Mouse (Mus musculus): ENCODE results near the gene Gm867.

Gm867 gene

GRCm38 (mm10) chr10:75936909-75937667 lies 3.4 kb downstream of the Gm867 start:
- no peak for DNase-seq (ENCODE audit: low spot score)

- peak; percentile 79 for DNase-seq (ENCODE audit: low spot score)
These were observed 4.6 kb downstream of the Gm867 start, which contains the start of gene Mmp11 for GRCm38 (mm10) chr10:75935680-75936541. TSS of gene Mmp11 (minus strand) at chr10:75936496.

- DNase-seq (ENCODE audit: low spot score): no peak
These were observed 5.5 kb downstream of the Gm867 start for GRCm38 (mm10) chr10:75934991-75935390.

- DNase-seq (ENCODE audit: low spot score): no peak
These were observed 7.6 kb downstream of the Gm867 start, which contains the start of gene Chchd10 for GRCm38 (mm10) chr10:75932891-75933290. TSS of gene Chchd10 (plus strand) at chr10:75933130.

GRCm38 (mm10) chr10:75932081-75932678 lies 8.3 kb downstream of the Gm867 start:
- DNase-seq (ENCODE audit: low spot score): peak; percentile 80

- no peak for DNase-seq (ENCODE audit: low spot score)
These were observed 9.2 kb downstream of the Gm867 start for GRCm38 (mm10) chr10:75931311-75931710.

- no peak for DNase-seq (ENCODE audit: low spot score)
These were observed 10.2 kb downstream of the Gm867 start for GRCm38 (mm10) chr10:75930304-75930703.

- no peak for DNase-seq (ENCODE audit: low spot score)
These were observed 14.1 kb downstream of the Gm867 start for GRCm38 (mm10) chr10:75926396-75926795.

- no peak for DNase-seq (ENCODE audit: low spot score)
These were observed 16.1 kb downstream of the Gm867 start for GRCm38 (mm10) chr10:75924324-75924723.

GRCm38 (mm10) chr10:75921726-75922560 lies 18.5 kb downstream of the Gm867 start:
- peak; percentile 41 for DNase-seq (ENCODE audit: low spot score)

- DNase-seq (ENCODE audit: low spot score): peak; percentile 94
These were observed 19.3 kb downstream of the Gm867 start, which contains the start of gene Smarcb1 for GRCm38 (mm10) chr10:75921026-75921725. TSS of gene Smarcb1 (minus strand) at chr10:75921617.

- no peak for DNase-seq (ENCODE audit: low spot score)
These were observed 21.4 kb downstream of the Gm867 start for GRCm38 (mm10) chr10:75919026-75919425.

- DNase-seq (ENCODE audit: low spot score): no peak
These were observed 23.6 kb downstream of the Gm867 start for GRCm38 (mm10) chr10:75916840-75917239.

GRCm38 (mm10) chr10:75915557-75915956 lies 24.9 kb downstream of the Gm867 start:
- no peak for DNase-seq (ENCODE audit: low spot score)

GRCm38 (mm10) chr10:75913013-75913589 lies 27.4 kb downstream of the Gm867 start:
- no peak for DNase-seq (ENCODE audit: low spot score)

GRCm38 (mm10) chr10:75910698-75911097 lies 29.8 kb downstream of the Gm867 start:
- DNase-seq (ENCODE audit: low spot score): no peak

- no peak for DNase-seq (ENCODE audit: low spot score)
These were observed 33.6 kb downstream of the Gm867 start for GRCm38 (mm10) chr10:75906882-75907281.

GRCm38 (mm10) chr10:75904391-75904790 lies 36.1 kb downstream of the Gm867 start:
- DNase-seq (ENCODE audit: low spot score): no peak

GRCm38 (mm10) chr10:75898846-75899245 lies 41.6 kb downstream of the Gm867 start:
- peak; percentile 70 for DNase-seq (ENCODE audit: low spot score)

GRCm38 (mm10) chr10:75898039-75898564 lies 42.4 kb downstream of the Gm867 start:
- peak; percentile 36 for DNase-seq (ENCODE audit: low spot score)
